Mouse (Mus musculus): ENCODE results near the gene Capn7. TPM values are rescaled to one million over a fixed set of nuclear protein-coding genes. Genes with fewer than 3 reads are reported as not detected.

The Capn7 gene
- total and polyA plus RNA-seq, 3 experiments, result 23.2 to 83.7 (median 30.0) TPM

DNA sequence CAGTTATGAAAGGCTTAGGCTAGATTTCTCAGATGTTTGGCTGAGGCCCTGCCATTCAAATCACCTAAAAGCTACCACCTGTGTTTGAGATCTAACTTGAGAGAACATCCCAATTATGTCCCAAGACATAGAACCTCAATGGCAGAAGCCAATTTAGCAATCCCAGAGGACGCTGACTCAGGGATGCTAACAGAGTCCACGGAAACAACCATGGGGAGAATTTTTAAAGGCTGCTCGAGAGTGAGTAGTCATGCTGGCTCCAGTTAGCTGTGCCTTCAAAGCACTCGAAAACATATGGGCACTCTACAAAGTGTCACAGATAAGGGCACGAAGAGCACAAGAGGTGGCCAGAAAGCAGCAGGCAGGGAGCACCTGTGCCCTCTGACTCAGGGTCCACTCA, 55.9 kb downstream of the Capn7 start:
- H3K27ac ChIP-seq (ENCODE audit: control insufficient read depth, low read depth, low read length), result no peak overlapping the region
- DNase-seq (ENCODE audit: low read depth, low spot score), result no peak
- no peak overlapping the region for H3K4me3 ChIP-seq (ENCODE audit: control insufficient read depth in 1 of 2, insufficient read depth in 1 of 2, low read depth in 2 of 2, low read length in 2 of 2)
- TF ChIP-seq HCFC1 (IDR thresholded peaks at IDR 0.05; ENCODE audit: low read depth, low read length) (no peak), EP300 (IDR thresholded peaks at IDR 0.05; ENCODE audit: low read depth in 1 of 2, low read length in 2 of 2) (no peak), KAT2A (conservative IDR thresholded peaks at IDR 0.05; ENCODE audit: low read depth, low read length) (no peak), TAL1 (IDR thresholded peaks at IDR 0.05; ENCODE audit: low read length) (no peak), SIN3A (IDR thresholded peaks at IDR 0.05; ENCODE audit: low read length) (no peak), MAFK (IDR thresholded peaks at IDR 0.05; ENCODE audit: borderline replicate concordance, low read depth, low read length) (no peak), ZNF384 (IDR thresholded peaks at IDR 0.05; ENCODE audit: low read depth, low read length) (no peak), BHLHE40 (IDR thresholded peaks at IDR 0.05; ENCODE audit: borderline replicate concordance, low read depth, low read length) (no peak)
- no peaks in the 10 kb centered on the region for H3K27me3 ChIP-seq (ENCODE audit: control insufficient read depth in 1 of 2, insufficient read depth in 2 of 2, low read length in 2 of 2)
- no peak overlapping the region for H3K9ac ChIP-seq (ENCODE audit: control insufficient read depth, low read depth, low read length, poor library complexity, severe bottlenecking)
- no peaks in the 10 kb centered on the region for H3K9me3 ChIP-seq (replicated peaks; ENCODE audit: insufficient read depth, low read length)
- no peaks in the 10 kb centered on the region for H3K36me3 ChIP-seq (ENCODE audit: control insufficient read depth in 1 of 2, insufficient read depth in 2 of 2, low read length in 2 of 2)
- H3K79me2 ChIP-seq (ENCODE audit: control insufficient read depth, insufficient read depth, low read length, poor library complexity), result no peaks in the 10 kb centered on the region
- no peaks in the 10 kb centered on the region for H3K4me1 ChIP-seq (ENCODE audit: control insufficient read depth in 1 of 2, insufficient read depth in 2 of 2, low read length in 2 of 2)

DNA sequence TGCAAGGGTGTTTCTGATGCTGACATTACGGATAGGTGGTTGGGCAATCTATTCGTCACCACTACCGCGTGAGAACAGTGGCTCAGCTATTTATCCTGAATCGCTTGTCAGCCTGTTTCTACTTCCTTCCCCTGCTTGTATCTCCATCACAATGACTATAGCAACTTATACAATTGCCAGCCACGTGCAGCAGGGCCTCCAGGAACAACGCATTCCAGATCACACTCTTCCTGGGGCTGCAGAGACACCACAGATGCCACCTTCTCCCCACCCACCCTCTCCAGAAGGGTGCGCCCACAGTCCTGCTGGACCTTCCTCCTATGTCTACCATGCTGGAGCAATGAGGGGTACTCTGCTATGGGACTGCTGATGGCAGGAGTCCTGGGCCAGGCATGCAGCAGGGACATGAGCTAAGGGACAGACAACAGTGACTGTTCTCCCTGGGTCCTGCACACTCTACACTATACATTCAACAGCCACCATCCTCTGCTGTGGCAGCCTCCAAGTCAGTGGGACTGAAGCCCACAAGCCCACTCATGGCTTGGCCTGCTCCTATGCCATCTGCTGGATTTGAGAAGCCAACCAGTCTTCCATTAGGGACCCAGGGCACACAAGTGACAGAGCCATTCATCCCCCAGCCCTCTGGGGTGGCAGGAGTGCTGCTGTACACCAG, 56.6 kb downstream of the Capn7 start:
- DNase-seq (ENCODE audit: low read depth, low spot score), result no peak
- H3K9ac ChIP-seq (ENCODE audit: control insufficient read depth, low read depth, low read length, poor library complexity, severe bottlenecking), result no peak overlapping the region
- no peak overlapping the region for H3K27ac ChIP-seq (ENCODE audit: control insufficient read depth, low read depth, low read length)
- no peaks in the 10 kb centered on the region for H3K27me3 ChIP-seq (ENCODE audit: control insufficient read depth in 1 of 2, insufficient read depth in 2 of 2, low read length in 2 of 2)
- H3K4me1 ChIP-seq (ENCODE audit: control insufficient read depth in 1 of 2, insufficient read depth in 2 of 2, low read length in 2 of 2), result no peaks in the 10 kb centered on the region
- H3K79me2 ChIP-seq (ENCODE audit: control insufficient read depth, insufficient read depth, low read length, poor library complexity), result no peaks in the 10 kb centered on the region
- no peaks in the 10 kb centered on the region for H3K9me3 ChIP-seq (replicated peaks; ENCODE audit: insufficient read depth, low read length)
- TF ChIP-seq MAX (IDR thresholded peaks at IDR 0.05; ENCODE audit: low read length) (no peak), USF1 (IDR thresholded peaks at IDR 0.05; ENCODE audit: low read depth, low read length) (no peak), MYC (IDR thresholded peaks at IDR 0.05; ENCODE audit: low read depth, low read length) (no peak), SMC3 (IDR thresholded peaks at IDR 0.05; ENCODE audit: low read depth, low read length) (no peak), POLR2AphosphoS2 (IDR thresholded peaks at IDR 0.05; ENCODE audit: low read length) (no peak), TBP (IDR thresholded peaks at IDR 0.05; ENCODE audit: low read depth, low read length) (no peak), ZC3H11A (IDR thresholded peaks at IDR 0.05; ENCODE audit: low read depth, low read length) (no peak), HCFC1 (IDR thresholded peaks at IDR 0.05; ENCODE audit: low read depth, low read length) (no peak), POLR2AphosphoS5 (IDR thresholded peaks at IDR 0.05; ENCODE audit: borderline replicate concordance, low read depth, low read length) (no peak), MAZ (IDR thresholded peaks at IDR 0.05; ENCODE audit: low read depth, low read length) (no peak), MEF2A (IDR thresholded peaks at IDR 0.05; ENCODE audit: extremely low read depth, insufficient replicate concordance, low read depth, low read length, poor library complexity, severe bottlenecking) (no peak), MYB (IDR thresholded peaks at IDR 0.05; ENCODE audit: low read depth, low read length) (no peak), NELFE (IDR thresholded peaks at IDR 0.05; ENCODE audit: low read depth, low read length) (no peak), CHD2 (IDR thresholded peaks at IDR 0.05; ENCODE audit: low read length) (no peak), NRF1 (IDR thresholded peaks at IDR 0.05; ENCODE audit: insufficient read depth, low read depth, low read length, poor library complexity, severe bottlenecking) (no peak), TCF12 (IDR thresholded peaks at IDR 0.05; ENCODE audit: low read depth, low read length) (no peak), E2F4 (IDR thresholded peaks at IDR 0.05; ENCODE audit: borderline replicate concordance, low read depth, low read length) (no peak), EP300 (IDR thresholded peaks at IDR 0.05; ENCODE audit: low read depth in 1 of 2, low read length in 2 of 2) (no peak), ZNF384 (IDR thresholded peaks at IDR 0.05; ENCODE audit: low read depth, low read length) (no peak)
- H3K36me3 ChIP-seq (ENCODE audit: control insufficient read depth in 1 of 2, insufficient read depth in 2 of 2, low read length in 2 of 2), result no peaks in the 10 kb centered on the region
- H3K4me3 ChIP-seq (ENCODE audit: control insufficient read depth in 1 of 2, insufficient read depth in 1 of 2, low read depth in 2 of 2, low read length in 2 of 2), result no peak overlapping the region

All from MEL (cell line).